Comparison of ENCODE assay signal across 14 mouse cellular contexts in the genomic region with DNA sequence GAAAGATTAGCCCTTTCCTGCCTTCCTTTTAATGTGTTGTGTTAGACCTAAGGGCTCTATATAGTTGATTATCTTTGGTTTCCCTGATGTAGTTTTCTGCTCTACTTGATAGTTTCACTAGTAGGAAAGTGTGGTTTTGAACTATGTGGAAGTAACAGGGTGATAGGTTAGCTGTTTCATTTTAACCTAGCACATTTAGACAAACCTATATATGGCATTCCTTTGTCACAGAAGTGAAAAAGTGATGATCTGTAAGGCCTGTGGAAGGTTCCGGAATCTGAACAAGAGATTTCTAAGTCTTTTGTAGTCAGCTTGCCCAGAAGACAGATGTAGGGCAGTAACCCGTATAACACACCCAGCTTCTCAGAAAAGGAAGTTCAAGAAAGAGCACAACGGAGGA.
A peak's percentile ranks its signal among the peaks of the same experiment; 100 is the strongest.
DNase-seq lines count a peak whose midpoint lies in the region; ATAC-seq lines count a peak whose summit lies in the region.
"Had no signal": no experiment of that assay in that cellular context is flagged by ENCODE, and none has a peak within 500 bp of the region (broad histone marks: within the 10 kb centered on the region; RNA-seq: fewer than 3 reads in every experiment).

No protein-coding gene starts in this region.

- H3K4me3 ChIP-seq in heart, embryonic 16.5 days (ENCODE audit: low read length) = no peak overlapping the region
- H3K4me3 ChIP-seq in liver, embryonic 12.5 days = no peak overlapping the region
- H3K4me3 ChIP-seq in forebrain, embryonic 13.5 days = no peak overlapping the region
- H3K4me3 ChIP-seq: hindbrain, embryonic 15.5 days; stomach, embryonic 15.5 days had no signal

- no peaks in the 10 kb centered on the region for H3K36me3 ChIP-seq in heart, embryonic 16.5 days (ENCODE audit: control insufficient read depth, insufficient read depth)
- no peaks in the 10 kb centered on the region for H3K36me3 ChIP-seq in liver, embryonic 12.5 days
- H3K36me3 ChIP-seq in forebrain, embryonic 13.5 days (ENCODE audit: poor library complexity, severe bottlenecking) = no peaks in the 10 kb centered on the region
- H3K36me3 ChIP-seq: hindbrain, embryonic 15.5 days; stomach, embryonic 15.5 days had no signal

- H3K27me3 ChIP-seq in heart, embryonic 16.5 days (ENCODE audit: control insufficient read depth, insufficient read depth, low read length) = no peaks in the 10 kb centered on the region
- no peaks in the 10 kb centered on the region for H3K27me3 ChIP-seq in liver, embryonic 12.5 days (replicated peaks)
- H3K27me3 ChIP-seq in forebrain, embryonic 13.5 days = no peaks in the 10 kb centered on the region
- H3K27me3 ChIP-seq: hindbrain, embryonic 15.5 days; stomach, embryonic 15.5 days had no signal

- H3K9ac ChIP-seq in heart, embryonic 16.5 days (ENCODE audit: low read length) = no peak overlapping the region
- H3K9ac ChIP-seq in liver, embryonic 12.5 days = no peak overlapping the region
- no peak overlapping the region for H3K9ac ChIP-seq in forebrain, embryonic 13.5 days
- H3K9ac ChIP-seq: hindbrain, embryonic 15.5 days; lung, embryonic 14.5 days; stomach, embryonic 15.5 days had no signal

- WGBS in heart, embryonic 16.5 days = 62% methylated on average over 3 of the region's 3 CpGs
- WGBS in liver, embryonic 12.5 days (ENCODE audit: insufficient replicate concordance) = 22% methylated on average over 3 of the region's 3 CpGs
- WGBS in forebrain, embryonic 13.5 days = 89% methylated on average over 3 of the region's 3 CpGs

- no peaks in the 10 kb centered on the region for H3K9me3 ChIP-seq in heart, embryonic 16.5 days (replicated peaks; ENCODE audit: control insufficient read depth, low read length)
- no peaks in the 10 kb centered on the region for H3K9me3 ChIP-seq in liver, embryonic 12.5 days (replicated peaks)
- H3K9me3 ChIP-seq in forebrain, embryonic 13.5 days (replicated peaks) = no peaks in the 10 kb centered on the region
- H3K9me3 ChIP-seq: hindbrain, embryonic 15.5 days; stomach, embryonic 15.5 days had no signal

- no peak overlapping the region for H3K4me2 ChIP-seq in heart, embryonic 16.5 days (ENCODE audit: low read depth, low read length)
- H3K4me2 ChIP-seq in liver, embryonic 12.5 days = no peak overlapping the region
- H3K4me2 ChIP-seq in forebrain, embryonic 13.5 days = no peak overlapping the region
- H3K4me2 ChIP-seq: hindbrain, embryonic 15.5 days; lung, embryonic 14.5 days; stomach, embryonic 15.5 days had no signal

- peak overlapping the region; percentile 46 for H3K27ac ChIP-seq in heart, embryonic 16.5 days (ENCODE audit: low read length)
- H3K27ac ChIP-seq in liver, embryonic 12.5 days = peak overlapping the region; percentile 62; the same call in 1 of the 2 replicates
- H3K27ac ChIP-seq in forebrain, embryonic 13.5 days = no peak overlapping the region
- H3K27ac ChIP-seq: hindbrain, embryonic 15.5 days; kidney, postnatal 0 days had no signal

- DNase-seq in heart, adult 8-10 months (ENCODE audit: low spot score) = no peak
- DNase-seq in 3T3-L1 (ENCODE audit: low read depth, low spot score) = peak; percentile 10
- peak; percentile 28 to 37 for DNase-seq in CD8-positive naive resting alpha-beta T cell, adult 2 months (ENCODE audit: low read depth in 2 of 2, low spot score in 2 of 2)
- DNase-seq in yolk sac, embryonic 10.5 days (ENCODE audit: low spot score) = no peak
- no peak for DNase-seq in adrenal gland, postnatal 10 days
- DNase-seq: cerebellum, adult 8-10 months; lung, embryonic 14.5 days; right cerebral cortex, adult 18-20 months had no signal

- ATAC-seq in heart, embryonic 16.5 days (replicated peaks; ENCODE audit: extremely low read depth, insufficient read depth, low FRiP score) = no peak
- ATAC-seq in liver, embryonic 12.5 days = no peak
- no peak for ATAC-seq in forebrain, embryonic 13.5 days

- H3K4me1 ChIP-seq in heart, embryonic 16.5 days (ENCODE audit: control insufficient read depth, insufficient read depth, low read length) = peaks cover 40% of the 10 kb centered on the region
- H3K4me1 ChIP-seq in liver, embryonic 12.5 days = peaks cover 44% of the 10 kb centered on the region
- no peaks in the 10 kb centered on the region for H3K4me1 ChIP-seq in forebrain, embryonic 13.5 days
- H3K4me1 ChIP-seq: hindbrain, embryonic 15.5 days; stomach, embryonic 15.5 days had no signal

Comparison
In these comparisons a context has a peak if more than half of its experiments do, and no peak if none do; other contexts are left out.
1. DNase-seq: peak in 3T3-L1 (single experiment) and CD8-positive naive resting alpha-beta T cell, adult 2 months (2 of 2); none in heart, adult 8-10 months (single experiment), yolk sac, embryonic 10.5 days (single experiment) and adrenal gland, postnatal 10 days (single experiment).